Mouse (Mus musculus): ENCODE data around the gene Gmfg. TPM values are rescaled to one million over a fixed set of nuclear protein-coding genes. Genes with fewer than 3 reads are reported as not detected.

Gene Gmfg
- total RNA-seq (2021): 1 to 10 TPM; 1.2 to 2.0 TPM

DNA sequence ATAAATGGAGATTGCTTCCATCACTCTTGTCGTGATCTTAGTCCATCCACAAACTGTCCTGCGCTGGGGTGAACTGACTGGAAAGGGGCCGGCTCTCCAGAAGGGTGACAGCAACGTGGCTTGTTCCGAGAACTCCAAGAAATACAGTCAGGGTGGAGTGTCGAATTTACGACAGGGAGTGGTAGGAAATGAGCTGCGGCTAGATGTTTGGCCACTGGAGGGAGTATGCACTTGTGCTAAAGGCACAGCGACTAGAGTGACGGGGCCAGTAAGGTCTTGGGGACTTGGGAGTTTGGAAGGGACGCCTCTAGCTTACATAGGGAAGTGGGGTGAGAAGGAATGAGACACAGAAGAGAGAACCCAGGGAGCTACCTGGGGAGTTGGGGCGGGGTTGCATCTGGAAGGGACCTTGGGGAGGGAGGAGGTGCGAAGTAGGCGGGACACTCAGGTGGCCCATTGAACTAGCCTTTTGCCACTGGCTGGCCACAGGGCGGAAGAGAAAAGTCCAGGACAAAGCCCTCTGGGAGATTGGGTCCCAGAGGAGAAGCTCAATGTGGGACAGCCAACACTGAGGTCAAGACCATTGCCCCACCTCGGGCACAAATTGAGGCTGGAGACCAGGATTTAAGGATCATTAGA lies at the start of gene Gmfg:
TSS of gene Gmfg (plus strand) at position 516 of the 639 bp plus-strand sequence.
- DNase-seq: peak; percentile 64 to 76

DNA sequence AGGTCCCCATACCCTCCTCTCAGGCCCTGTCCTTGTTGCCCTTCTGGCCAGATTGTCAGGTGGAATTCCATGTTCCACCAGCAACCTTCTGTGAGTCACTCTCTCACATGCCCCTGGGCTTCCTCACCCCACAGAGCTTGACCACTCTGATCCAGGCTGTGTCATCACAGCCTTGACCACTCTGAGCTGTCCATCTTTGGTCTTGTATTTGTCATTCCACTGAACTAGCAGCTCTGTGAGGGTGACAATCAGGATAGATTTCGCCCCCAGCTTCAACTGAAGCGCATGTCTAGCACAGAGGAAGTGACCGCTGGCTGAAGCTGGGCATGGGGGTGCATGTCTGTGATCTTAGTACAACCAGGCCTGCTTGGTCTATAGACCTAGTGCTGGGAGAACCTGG lies 46.9 kb upstream of the Gmfg start:
- no peak for DNase-seq

DNA sequence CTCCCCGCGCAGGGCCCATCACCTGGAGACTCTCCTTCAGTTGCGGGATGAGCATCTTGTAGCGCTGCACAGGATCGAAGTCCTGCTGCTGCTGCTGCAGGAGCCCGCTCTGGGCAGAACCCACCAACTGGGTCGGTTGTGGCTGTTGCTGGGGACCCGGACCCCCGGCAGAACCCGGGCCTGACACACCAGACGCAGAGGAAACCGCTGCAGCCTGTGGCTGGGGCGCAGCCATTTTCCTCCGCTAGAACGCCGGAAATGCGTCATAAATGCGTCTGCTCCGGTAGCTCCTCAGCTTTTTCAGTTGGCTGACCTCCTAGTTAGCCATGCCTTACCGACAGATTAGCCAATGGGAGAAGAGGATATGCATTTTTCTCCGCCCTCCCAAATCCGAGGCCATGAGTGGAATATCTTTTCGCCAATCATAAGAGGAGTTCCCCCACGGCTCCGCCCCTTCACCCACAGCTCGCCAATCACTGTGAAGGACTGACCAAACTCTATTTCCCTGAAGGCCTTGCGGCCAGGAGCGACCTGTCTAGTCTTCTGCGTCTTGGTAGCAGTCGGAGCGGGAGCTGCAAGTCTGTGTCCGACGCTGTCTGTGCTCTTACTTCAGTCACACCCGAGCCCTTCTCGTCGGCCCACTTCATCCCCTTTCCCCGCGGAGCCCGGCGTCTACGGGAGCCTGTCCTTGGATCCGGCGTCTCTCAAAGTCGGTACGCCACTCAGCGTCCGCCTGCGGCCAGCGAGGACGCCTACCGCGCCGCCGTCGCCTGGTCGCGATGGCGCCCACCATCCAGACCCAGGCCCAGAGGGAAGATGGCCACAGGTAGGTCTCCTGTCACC lies 44.6 kb upstream of the Gmfg start, which contains the start of the genes Med29 and Paf1:
TSS of gene Med29 (minus strand) at position 280 of the 843 bp plus-strand sequence.
TSS of gene Paf1 (plus strand) at position 523 of the 843 bp plus-strand sequence.
- peak; percentile 97 for DNase-seq

DNA sequence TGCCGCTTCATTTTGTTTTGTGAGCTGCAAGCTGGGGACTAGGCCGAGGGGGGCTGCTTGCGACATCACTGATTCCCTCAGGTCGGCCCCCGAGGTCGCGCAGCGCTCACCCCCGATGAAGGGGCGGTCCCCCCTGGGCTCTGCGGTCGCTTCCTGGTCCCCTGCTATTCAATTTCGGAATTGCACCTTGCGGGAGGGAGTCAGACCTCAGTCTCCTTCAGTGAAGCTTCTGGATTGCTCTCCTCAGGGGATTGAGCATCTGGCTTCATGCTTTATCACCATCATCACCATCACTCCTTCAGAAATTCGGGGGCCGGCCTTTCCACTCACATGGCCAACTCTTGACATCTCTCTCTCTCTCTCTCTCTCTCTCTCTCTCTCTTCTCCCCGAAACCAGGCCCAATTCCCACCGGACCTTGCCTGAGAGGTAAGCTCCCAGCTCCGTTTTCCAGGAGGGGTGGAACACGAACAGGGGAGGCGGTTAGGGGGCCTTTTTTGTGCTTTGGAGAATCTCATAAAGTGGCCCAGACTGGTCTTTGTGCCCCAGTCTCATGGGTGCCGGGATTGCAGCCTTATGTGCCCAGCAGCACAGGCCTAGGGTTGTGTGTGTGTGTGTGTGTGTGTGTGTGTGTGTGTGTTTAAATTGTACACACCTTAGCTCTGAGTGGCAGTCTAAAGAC lies 43.8 kb upstream of the Gmfg start:
- no peak for DNase-seq

DNA sequence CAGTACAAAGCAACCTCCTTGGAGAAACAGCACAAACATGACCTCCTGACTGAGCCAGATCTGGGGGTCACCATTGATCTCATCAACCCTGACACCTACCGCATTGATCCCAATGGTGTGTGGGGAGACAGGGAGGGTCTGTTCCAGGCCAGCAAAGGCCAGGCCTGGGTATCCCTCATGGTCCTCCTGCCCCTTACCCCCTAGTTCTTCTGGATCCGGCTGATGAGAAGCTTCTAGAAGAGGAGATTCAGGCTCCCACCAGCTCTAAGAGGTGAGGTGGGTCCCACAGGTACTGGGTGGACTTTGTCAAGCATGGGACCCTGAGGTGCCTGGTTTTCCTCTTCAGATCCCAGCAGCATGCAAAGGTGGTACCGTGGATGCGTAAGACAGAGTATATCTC lies 41.8 kb upstream of the Gmfg start:
- no peak for DNase-seq

DNA sequence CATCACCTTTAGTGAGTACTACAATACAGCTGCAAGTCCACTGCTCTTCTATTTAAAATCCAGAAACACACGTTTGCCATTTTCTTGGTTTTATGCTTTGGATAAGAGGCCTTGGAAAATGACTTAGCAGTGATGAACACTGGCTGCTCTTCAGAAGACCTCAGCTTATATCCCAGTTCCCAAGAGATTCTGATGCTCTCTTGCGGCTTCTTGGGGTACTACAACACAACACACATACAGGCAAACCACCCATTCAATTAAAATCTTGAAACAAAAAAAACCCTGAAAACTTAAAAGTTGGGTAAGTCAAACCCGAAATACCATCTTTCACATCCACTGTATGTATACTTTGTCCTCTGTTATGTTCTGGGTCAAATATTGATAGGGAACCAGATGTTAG lies 39.2 kb upstream of the Gmfg start:
- DNase-seq: no peak

DNA sequence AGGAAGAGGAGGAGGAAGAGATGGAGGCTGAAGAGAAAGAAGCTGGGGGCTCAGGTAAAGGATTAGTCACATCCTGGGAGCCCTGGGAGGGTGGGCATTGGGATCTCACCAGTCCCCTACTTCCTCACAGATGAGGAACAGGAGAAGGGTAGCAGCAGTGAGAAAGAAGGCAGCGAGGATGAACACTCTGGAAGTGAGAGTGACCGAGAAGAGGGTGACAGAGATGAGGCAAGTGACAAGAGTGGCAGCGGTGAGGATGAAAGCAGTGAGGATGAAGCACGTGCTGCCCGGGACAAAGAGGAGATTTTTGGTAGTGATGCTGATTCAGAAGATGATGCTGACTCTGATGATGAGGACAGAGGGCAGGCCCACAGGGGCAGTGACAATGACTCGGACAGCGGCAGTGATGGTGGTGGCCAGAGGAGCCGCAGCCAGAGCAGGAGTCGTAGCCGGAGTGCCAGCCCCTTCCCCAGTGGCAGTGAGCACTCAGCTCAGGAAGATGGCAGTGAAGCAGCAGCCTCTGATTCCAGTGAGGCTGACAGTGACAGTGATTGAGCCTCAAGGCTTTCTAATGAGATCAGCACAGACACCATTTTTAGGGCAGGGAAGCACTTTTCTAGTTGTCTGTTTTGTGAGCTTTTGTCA lies 38.4 kb upstream of the Gmfg start:
- DNase-seq: no peak

DNA sequence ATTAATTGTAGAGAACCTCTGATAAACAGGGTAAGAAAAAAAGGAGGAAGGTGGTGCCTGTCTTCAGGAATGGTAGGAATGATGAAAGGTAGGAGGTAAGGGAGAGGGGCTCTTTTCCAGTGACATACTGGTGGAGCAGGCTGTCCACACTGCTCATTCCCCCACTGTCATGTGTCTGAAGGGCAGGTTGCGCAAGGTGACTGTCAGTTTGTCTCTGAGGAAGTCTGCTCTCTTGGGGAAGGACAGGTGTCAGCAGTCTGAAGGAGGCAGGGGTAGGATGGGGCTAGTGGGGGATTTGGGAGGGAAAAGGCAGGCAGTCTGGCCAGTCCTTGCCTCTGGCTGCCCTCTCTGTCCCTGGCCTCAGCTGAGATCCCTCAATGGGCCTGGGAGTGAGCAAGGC lies 36.2 kb upstream of the Gmfg start:
- DNase-seq: no peak

DNA sequence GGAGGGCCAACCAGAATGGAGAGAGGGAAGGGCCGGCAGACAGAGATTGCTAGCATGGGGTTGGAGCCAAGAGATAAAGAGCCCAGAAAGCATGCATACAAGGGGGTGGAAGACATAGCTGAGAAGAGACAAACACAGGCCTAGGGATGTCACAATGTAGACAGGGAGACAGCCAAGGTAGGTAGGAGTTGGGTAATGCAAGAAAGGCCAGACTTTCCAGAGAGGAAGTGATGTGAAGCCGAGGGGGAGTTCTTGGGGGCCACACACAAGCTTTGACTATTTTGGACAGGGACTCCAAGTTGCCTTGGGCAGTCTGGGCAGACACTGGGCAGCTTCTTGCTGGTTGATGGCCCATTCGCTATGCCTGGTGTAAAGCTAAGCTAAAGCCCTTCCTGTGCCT lies 35.3 kb upstream of the Gmfg start:
- DNase-seq: no peak

DNA sequence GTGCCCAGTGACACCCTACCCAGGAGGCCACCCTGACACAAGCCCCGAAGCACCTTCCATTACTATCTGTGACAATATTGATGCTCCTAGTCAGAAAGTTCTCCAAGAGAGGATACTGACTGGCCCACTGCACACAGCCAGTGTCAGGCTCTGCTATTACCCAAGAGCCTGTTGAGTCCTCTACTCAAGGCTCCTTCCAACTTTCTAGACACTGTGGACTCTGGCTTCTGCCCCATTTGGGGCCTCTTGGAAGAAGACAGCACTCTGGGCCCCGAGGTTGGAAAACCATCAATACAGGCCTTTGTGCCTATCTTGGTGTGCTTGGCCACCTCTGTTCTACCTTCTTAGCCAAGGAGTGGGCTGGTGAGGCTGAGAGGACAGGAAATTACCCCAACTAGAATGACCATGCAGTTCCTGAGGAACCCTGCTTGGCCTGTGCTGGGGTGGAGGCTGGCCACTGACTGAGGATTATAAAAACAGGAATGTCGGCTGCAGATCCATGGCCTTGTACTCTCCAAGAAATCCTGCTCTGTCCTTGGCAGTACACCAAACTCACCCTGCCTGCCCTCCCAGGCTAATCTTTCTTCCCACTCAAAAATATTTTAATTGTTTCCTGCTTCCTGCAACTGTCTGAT lies 26.3 kb upstream of the Gmfg start:
- DNase-seq: no peak

DNA sequence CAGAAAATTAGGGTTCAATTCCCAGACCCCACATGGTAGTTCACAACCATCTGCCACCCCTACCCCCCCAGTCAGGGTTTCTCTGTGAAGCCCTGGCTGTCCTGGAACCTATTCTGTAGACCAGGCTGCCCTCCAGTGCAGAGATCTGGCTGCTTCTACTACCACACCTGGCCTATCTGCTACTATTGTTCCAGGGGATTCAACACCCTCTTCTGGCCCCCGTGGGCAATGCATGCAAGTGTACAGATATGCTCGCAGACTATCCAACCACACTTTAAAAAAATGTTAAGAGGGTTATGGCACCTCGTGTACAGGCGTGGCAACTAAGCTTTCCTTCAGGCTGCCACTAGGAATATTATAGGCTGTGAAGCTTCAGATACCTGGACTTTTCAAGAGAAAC lies 24.4 kb upstream of the Gmfg start:
- no peak for DNase-seq

DNA sequence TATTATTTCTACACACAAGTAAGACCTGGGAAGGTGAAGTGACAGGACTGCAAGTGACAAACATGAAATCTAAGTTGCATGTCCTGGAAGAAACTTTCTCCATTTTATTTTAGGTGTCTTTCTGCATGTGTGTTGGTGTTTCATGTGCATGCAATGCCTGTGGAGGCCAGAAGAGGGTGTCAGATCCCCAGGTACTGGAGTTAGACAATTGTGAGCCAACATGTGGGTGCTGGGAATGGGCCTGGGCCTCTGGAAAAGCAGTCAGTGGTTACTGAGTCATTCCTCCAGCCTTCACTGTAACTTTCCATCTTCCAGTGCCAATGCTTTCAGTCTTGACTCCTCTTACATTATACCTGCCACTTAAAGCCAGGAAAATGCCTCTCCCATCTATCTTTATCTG lies 19.9 kb upstream of the Gmfg start:
- no peak for DNase-seq

DNA sequence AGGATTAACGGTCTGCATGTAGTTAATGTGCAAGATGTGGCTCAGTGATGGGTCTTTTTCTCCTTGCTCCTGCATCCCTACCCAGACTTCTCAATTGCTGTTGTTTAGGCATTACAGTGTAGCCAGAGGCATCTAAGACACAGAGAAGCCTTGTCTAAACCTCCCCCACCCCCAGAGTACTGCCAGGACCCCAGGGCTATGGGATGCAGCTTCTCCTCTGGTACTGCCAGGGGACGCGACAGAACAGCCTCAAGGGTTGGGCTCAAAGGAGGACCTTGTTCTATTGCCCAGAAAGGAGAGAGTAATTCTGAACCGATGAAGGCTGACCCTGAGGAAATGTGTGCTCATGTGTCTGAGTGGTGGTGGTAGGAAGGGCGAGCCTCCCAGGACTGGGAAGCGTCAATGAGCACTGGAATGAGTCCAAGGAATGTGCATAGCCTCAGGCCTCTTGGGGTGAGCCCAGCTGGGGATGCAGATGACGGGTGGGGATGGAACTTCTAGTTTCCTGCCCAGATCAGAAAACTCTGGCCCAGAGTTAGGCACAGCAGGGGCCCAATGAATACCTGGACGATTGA lies 19.1 kb upstream of the Gmfg start:
- peak in 1 of 2 experiments; percentile 31 for DNase-seq

DNA sequence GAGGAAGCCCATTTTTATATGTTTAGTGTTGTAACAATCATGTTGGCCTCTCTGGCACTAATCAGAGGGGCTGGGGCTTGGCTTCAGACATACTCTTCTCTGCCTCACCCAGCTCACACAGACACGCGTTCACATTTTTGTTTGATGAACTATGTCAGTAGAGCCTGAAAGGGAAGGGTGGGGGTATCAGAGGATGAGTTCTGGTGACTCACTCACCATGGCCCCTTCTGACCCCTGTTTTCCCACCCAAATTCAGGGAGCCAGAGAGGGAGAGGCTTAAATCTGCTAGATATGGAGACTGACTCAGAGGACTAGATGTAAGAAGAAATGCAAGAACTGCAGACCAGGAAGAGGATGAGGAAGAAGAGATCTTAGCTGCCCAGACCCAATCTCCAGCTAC lies 17.8 kb upstream of the Gmfg start:
- DNase-seq: no peak

DNA sequence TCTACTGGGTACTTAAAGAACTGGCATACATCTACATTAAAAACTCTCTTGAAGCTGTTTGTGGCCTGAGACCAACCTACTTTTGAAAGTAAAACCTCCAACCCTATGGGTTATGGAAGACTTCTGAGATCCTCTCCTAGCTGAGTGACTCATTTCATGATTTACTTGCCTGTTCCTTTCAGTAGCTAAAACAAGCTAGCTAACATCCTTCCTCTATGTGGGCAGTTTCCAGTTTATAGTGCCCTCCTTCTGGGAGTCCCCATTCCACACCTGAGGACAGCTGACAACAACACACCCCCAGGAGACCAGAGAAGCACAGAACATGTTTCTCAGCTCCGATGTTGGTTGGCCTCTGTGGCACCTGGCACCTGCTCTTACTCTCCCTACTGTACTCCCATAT lies 14.2 kb upstream of the Gmfg start:
- no peak for DNase-seq

DNA sequence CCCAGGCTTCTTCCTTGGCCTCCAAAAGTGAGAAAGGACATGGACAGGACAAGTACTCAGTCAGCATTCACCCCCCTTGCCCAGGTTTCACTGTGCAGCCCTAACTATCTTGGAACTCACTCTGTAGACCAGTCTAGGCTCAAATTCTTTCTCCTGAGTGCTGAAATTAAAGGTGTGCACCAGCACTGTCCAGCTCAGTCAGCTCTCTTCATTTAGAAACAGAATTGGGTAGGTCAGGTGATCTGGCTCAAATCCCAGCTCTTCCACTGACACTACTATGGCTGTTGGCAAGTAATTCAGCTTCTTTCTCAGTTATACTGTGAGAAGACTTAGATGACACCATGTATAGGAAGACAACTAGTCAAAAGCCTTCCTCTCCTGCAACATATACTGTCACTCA lies 9.5 kb upstream of the Gmfg start:
- DNase-seq: no peak

DNA sequence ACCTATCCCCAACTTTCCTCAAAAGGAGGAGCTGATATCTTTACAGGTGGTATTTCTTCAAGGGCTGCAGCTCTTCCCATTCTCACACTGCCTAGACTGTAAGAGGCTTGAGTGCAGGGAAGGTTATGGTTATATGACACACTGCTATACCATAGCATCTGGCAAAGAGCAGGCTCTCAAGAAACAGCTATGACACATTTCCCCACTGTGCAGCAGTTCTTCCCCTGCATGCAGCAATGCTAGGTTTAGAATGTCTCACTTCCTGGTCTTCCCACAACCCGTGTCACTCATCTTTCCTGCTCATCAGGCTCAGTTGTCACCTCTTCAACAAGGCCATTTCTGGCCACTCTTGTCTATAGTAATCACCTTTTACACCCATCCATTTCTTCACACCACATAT lies 6.7 kb upstream of the Gmfg start:
- DNase-seq: no peak

DNA sequence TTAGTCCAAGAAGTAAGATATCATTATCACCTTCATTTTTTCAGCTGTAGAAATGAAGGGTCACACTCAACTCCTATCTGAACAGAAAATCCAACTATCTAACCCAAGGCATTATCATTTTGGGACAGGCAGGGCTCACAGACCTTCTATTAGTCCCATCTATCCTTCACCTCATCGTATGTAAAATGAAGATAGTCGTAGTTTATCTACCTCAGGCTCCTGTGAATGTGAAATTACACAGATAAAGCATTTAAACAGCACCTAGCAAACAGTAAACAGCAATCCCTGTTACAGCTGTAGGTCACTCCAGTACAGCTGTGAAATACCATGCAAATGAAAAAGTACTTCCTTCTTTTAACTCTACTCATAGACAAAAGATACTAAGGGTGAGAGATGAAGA lies 5.0 kb upstream of the Gmfg start:
- no peak for DNase-seq

DNA sequence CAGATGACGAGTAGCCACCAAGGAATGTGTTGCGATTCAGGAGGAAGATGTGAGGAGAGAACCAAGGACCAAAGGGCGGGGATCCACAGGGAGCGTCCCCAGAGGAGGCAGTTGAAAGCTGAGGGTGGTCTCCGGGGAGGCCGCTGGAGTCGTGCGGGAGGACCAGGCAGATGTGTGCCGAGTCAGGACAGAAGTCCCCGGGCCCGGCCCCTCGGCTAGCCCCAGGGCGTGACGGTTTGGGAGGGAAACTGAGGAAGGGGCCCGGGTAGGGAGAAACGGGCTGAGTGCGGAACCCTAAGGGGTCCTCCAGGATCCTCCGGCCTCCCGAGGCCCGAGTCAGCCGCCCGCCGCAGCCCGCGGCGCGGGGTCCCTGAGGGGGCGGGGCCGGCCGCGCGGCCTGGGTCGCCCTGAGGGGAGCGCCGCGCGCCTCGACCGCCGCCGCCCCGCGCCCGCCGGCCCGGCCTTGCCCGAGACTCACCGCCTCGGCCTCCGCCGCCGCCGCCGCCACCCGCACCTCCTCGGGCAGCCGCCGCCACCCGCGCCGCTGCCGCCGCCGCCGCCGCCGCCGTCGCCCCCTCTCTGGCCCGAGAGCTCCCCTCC lies 1.5 kb upstream of the Gmfg start:
- DNase-seq: no peak

DNA sequence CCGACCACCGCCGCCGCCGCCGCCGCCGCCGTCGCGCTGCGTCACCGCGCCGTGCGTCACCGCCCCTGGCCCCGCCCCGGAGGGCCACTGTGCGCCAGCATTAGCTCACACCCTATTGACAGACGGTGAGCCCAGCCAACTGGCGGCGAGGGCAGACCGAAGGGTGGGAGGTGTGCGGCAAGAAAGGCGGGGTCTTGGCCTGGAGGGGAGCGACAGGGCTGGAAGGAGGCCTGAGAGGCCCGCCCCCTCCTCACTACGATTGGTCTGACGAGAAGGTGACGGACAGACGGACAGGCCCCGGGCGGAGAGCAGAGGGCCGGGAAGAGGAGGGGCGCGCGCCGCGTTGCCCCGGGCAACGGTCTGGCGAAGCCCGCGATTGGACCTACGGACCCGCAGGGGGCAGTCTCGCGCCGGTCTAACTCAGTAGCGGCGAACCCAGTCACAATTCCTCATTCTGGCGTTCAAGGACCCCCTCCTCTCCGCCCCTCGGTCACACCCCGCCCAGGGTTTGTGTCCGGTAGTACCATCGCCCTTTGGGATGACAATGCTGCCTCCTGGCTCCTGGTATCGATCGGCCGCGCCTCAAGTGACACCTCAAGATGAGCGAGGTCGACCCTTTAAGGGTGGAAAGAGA lies 859 bp upstream of the Gmfg start:
- DNase-seq: peak; percentile 100

DNA sequence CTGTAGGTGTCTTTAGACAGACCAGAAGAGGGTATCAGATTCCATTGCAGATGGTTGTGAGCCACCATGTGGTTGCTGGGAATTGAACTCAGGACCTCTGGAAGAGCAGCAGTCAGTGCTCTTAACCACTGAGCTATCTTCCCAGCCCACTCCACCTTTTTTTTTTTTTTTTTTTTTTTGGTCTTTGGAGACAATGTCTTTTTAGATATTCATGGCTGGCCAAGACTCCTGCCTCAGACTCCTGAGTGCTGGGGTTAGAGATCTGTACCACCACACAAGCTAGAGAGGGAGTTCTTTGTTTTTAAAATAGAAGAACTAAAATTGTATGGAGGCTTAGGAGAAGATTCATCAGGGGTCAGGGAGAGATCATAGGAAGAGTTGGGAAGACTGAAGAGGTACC lies 717 bp downstream of the Gmfg start:
- DNase-seq: no peak

Measured in layer of hippocampus, postnatal 36 days (tissue).